Mouse (Mus musculus) subcutaneous adipose tissue, adult 2 months (tissue): Measurements from ENCODE around the gene Olfr986. TPM values are rescaled to one million over a fixed set of nuclear protein-coding genes. Genes with fewer than 3 reads are reported as not detected.

Source experiments
- polyA plus RNA-seq: library from polyadenylated mRNA; depleted of rRNA; stranded (reverse); fragments of >200 nt; gene quantifications from 2 replicates; pipeline ENCODE4 v1.2.3, GENCODE M21; 2012; ENCODE audit warnings: low replicate concordance; rRNA removed

Olfr986 gene
- not detected in 2 replicates for polyA plus RNA-seq

GRCm38 (mm10) chr9:40180620-40181019, at the start of gene Olfr986:
Olfr986 (plus strand) TSS chr9:40180920.

GRCm38 (mm10) chr9:40192098-40193038, 11.6 kb downstream of the Olfr986 start, which contains the start of gene Zfp202:
Zfp202 (plus strand) TSS chr9:40192316.

Other genes starting within 250 kb of the Olfr986 start
- gene Olfr974, start 243.4 kb upstream of the Olfr986 start, polyA plus RNA-seq = not detected in 2 replicates
- gene Olfr975, start 228.9 kb upstream of the Olfr986 start, polyA plus RNA-seq = not detected in 2 replicates
- gene Olfr976, start 219.8 kb upstream of the Olfr986 start, polyA plus RNA-seq = not detected in 2 replicates
- not detected in 2 replicates for gene Olfr978, start 188.8 kb upstream of the Olfr986 start, polyA plus RNA-seq
- not detected in 2 replicates for gene Olfr979, start 177.5 kb upstream of the Olfr986 start, polyA plus RNA-seq
- gene Olfr980, start 171.3 kb upstream of the Olfr986 start, polyA plus RNA-seq = not detected in 2 replicates
- gene Olfr981, start 159.5 kb upstream of the Olfr986 start, polyA plus RNA-seq = not detected in 2 replicates
- gene Olfr982, start 107.1 kb upstream of the Olfr986 start, polyA plus RNA-seq = not detected in 2 replicates
- not detected in 2 replicates for gene Olfr983, start 87.3 kb upstream of the Olfr986 start, polyA plus RNA-seq
- gene Olfr984, start 66.7 kb upstream of the Olfr986 start, polyA plus RNA-seq = not detected in 2 replicates
- not detected in 2 replicates for gene Olfr985, start 50.7 kb upstream of the Olfr986 start, polyA plus RNA-seq
- not detected in 2 replicates for gene Tmem225, start 32.8 kb upstream of the Olfr986 start, polyA plus RNA-seq
- gene Zfp202, start 11.4 kb downstream of the Olfr986 start, polyA plus RNA-seq = 1.1 and 3.5 TPM in 2 replicates
- 0.69 and 1.9 TPM in 2 replicates for gene Scn3b, start 88.3 kb downstream of the Olfr986 start, polyA plus RNA-seq